Mouse (Mus musculus) frontal cortex, postnatal 14 days (tissue): ENCODE measurements around the gene Hadha.

Experiments
- DNase-seq, 2 experiments: peaks; one replicate each; pipeline ENCODE4 v3.0.0; 2022; ENCODE audit warnings: low spot score in 2 of 2

Gene Hadha

GRCm38 (mm10) chr5:30154013-30154412 is 949 bp downstream of the Hadha start:
- DNase-seq = no peak

DNA sequence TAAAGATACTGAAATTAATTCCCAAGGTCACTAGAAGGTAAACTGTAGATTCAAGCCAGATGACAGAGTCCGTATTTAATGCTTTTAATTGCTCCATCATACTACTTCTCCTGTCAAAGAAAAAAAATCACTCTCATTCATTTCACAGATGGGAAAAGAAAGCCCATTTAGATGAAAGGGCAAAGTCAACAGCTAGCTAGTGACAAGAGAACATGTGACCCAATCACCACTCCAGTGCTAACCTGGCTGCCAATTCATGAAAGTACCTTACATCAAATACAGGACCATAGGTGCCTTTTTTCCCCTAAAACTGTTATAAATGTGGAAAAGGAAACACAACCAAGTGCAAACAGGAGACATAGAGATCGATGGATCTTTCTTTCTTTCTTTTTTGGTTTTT is 1.7 kb downstream of the Hadha start:
- DNase-seq = no peak

GRCm38 (mm10) chr5:30152413-30152812 is 2.5 kb downstream of the Hadha start:
- no peak for DNase-seq

DNA sequence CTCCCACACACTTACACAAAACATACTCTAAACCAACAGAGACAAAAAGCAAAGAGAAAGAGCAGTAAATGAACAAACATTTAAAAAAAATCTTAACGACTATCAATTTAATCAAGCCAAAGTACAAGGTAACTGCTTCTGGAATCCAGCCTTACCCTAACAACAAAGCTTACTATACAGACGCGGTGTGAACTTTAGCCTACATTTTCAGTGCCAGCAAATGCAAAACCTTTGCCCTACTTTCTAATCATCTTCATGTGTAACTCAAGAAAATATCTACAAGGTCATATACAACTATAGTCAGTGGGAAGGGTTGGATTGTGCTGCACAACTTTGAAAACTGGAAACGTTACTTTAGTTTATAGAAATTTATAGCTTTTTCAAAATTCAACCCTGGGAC is 3.0 kb downstream of the Hadha start:
- no peak for DNase-seq

- no peak for DNase-seq
Observed at GRCm38 (mm10) chr5:30148133-30148920, 6.6 kb downstream of the Hadha start.

GRCm38 (mm10) chr5:30146526-30146925 is 8.4 kb downstream of the Hadha start:
- DNase-seq = no peak

DNA sequence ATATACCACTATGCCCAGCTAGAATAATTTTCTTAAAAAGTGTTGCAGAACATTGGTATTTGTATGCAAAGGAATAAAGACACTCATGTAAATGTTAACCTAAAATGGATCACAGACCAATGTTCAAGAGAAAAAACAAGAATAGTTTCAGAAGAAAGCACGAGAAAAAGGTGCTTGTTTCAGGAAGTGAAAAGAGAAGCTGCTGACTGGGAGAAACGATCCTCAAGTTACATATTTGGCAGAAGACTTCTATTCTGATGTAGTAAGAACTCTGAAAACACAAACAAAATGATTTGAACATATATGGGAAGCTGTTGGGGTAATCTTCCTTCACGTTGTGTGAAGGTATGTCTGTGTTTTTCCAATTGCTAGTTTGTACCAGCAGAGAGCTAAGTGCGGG is 16.8 kb downstream of the Hadha start:
- DNase-seq = no peak

DNA sequence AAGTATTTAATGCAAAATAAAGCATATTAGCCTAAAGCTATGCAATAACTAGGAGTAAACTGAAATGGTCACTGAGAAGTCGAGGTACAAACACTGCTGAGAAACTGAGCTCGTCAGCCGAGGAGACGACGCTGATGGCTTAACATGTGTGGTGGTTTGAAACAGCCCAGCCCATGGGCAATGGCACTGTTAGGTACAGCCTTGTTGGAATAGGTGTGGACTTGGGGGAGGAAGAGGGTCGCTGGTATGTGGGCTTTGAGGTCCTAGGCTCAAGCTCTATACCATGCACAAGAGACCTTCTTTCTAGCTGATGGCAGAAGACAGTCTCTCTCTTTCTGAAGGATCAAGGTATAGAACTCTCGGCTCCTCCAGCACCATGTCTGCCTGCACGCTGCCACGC is 17.7 kb downstream of the Hadha start:
- DNase-seq = no peak

DNA sequence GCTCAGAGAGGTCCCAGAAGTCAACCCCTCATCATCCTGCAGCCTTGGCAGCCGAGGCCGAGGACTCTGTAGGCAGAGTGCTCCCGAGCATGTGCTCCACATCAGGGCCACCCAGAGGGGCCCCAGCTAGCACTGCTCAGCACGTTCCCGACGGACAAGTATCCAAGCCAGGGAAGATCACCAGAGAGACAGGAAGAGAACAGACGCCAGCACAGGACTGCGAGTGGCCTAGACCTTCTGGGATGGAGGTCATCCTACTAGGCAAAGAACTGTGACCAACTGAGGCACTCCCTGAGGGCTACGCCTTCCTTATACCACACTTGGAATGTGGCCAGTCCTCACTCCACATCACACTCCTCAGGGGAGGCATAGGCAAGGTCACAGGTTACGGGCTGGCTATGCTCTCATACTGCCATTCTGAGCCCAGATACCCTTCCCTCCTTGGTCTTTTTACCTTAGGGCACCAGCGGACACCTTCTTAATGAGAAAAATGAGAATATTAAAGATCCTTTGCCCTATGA is 19.2 kb downstream of the Hadha start:
- no peak for DNase-seq

DNA sequence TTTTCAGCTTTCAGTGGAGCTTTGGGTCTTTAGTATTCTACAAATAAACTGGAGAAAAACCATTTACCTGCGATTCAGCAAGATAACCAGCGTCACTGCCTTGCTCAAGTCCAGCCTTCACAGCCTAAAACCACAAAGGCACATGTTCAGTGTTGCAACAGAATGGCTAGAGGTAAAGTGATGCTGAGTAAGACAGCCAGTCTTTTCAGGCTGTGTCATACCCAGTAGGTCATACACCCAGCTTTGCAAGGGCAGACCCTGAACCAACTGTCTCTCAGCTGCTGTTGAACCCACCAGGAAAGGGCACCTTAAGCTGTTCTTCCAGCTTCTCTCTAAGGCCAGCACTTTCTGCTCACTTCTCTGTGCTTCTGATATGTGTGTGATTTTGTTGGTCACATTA is 22.8 kb downstream of the Hadha start:
- no peak for DNase-seq

GRCm38 (mm10) chr5:30131246-30131645 is 23.7 kb downstream of the Hadha start:
- DNase-seq = no peak

GRCm38 (mm10) chr5:30128680-30129079 is 26.3 kb downstream of the Hadha start:
- no peak for DNase-seq

GRCm38 (mm10) chr5:30127921-30128597 is 26.9 kb downstream of the Hadha start:
- no peak for DNase-seq

DNA sequence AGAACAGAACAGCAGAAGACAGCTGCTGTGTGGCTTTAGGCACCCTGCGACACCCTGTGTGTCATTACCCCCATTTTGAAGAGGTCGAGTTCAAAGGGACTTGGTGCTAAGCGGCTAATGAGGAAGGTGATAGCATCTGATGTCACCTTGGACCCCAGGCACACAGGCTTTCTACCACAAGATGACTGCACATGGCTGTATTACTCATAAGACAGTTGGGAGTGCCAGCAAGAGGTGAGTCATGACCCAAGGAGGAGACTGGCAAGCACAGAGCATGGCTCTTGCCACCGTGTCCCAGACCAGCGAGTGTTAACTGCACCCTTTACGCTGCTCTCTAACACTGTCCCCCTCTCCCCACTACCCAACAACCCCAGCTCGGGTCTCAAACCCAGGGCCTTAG is 28.2 kb downstream of the Hadha start:
- no peak for DNase-seq

DNA sequence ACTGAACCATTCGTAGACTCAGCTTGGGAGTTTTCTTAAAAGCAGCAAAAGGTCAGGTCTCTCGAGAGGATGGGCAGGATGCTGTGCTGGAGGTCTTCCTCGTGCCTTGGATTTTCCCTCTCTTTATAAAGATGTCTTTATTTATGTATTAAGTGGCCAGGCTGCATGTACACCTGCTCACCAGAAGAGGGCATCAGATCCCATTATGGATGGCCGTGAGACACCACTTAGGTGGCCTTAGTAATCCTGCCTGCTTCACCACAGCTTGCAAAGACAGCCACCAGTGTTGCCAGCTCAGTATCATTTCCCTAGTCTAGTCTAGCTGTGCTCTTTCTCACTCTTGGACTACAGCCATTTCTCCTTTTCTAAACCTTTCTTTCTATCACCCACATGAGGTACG is 29.4 kb downstream of the Hadha start:
- DNase-seq = no peak

- DNase-seq = no peak
Observed at GRCm38 (mm10) chr5:30122481-30122880, 32.5 kb downstream of the Hadha start.

DNA sequence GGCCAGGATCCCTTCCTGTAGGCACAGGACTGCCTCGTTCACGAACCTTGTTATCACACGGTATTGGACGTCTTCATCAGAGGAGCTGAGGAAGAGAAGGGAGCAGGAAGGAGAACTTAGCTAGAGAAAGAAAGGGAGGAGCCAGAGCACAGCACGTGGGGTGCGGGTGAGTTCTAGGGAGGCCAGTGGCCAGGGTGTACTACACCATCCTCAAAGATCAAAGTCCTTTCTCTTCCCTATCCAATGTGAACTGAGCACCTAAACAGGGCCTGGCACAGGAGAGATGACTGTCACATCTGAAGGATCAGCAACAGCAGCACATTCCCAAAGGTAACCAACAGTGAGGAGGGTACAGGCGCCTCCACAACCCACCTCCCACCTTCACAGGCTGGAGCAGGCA is 34.9 kb downstream of the Hadha start:
- no peak for DNase-seq

DNA sequence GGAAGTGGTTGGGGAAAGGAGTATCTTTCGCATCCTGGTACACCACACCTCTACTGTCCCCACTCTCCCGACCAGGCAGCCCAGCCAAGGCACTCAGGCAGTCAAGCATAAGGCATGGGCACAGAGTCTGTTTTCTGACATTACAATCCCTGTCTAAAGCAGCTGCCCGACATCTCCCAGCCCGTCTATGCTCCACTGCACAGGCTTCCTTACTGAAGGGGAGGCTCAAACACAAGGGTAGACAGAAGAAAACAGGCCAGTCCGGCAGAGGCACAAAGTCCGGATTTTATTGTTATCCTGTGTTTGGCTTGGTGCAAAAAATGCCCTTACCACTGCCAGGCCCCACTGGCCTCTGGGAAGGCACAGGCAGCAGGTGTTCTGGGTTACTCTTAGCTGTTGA is 35.8 kb downstream of the Hadha start:
- no peak for DNase-seq

DNA sequence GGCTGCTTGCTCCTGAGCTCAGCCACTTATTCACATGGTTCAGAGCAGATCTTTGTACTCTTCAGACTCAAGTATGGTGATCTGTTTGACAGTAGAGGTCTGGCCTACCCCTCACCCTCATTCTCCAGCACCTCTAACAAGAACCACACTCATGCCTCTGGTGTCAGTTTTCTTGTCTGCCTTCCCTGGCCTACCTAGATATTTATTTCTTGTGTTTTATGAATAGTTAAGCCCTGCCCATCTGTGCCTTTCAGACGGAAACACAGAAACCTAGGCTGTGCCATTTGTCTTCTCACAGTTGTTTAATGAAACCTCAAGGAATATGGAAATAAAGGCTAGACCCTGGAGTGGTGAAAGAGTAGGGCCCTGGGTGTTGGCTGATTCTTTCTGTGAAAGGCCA is 36.9 kb downstream of the Hadha start:
- no peak for DNase-seq

DNA sequence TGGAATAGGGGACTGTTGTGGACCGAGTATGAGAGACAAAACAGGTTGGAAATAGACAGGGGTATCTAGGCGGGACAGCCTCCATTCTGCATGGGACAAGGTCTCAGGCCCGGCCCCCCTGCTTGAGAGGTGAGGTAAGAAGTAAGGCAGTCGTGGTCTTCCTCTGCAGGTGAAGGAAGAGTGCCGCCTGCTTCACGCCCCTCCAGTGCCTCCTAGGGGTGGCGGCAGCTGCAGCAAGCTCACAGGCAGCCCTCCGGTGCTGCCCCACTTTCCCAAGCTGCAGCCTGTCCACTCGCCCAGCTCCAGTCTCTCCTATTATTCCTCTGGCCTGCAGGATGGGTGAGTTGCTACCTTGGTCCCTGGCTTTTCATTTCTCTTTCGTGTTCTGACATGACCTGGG is 39.2 kb downstream of the Hadha start:
- no peak for DNase-seq

DNA sequence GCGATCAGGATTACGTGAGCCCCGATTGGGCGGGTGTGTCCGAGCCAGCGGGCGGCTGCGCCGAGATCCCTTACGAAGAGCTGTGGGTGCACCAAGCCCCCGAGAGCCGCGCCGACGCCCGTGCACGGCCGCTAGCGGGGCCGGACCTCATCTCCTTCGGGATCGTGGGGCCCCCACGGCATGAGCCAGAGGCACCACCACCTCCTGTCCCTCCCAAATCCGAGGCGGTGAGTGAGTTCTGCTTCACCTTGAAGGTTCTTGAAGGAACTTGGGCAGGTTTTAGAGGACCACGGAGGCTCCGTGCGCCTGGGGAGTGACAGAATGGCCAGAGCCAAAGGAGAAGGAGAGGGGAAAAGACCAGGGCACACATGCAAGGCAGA is 40.2 kb downstream of the Hadha start:
- no peak for DNase-seq

DNA sequence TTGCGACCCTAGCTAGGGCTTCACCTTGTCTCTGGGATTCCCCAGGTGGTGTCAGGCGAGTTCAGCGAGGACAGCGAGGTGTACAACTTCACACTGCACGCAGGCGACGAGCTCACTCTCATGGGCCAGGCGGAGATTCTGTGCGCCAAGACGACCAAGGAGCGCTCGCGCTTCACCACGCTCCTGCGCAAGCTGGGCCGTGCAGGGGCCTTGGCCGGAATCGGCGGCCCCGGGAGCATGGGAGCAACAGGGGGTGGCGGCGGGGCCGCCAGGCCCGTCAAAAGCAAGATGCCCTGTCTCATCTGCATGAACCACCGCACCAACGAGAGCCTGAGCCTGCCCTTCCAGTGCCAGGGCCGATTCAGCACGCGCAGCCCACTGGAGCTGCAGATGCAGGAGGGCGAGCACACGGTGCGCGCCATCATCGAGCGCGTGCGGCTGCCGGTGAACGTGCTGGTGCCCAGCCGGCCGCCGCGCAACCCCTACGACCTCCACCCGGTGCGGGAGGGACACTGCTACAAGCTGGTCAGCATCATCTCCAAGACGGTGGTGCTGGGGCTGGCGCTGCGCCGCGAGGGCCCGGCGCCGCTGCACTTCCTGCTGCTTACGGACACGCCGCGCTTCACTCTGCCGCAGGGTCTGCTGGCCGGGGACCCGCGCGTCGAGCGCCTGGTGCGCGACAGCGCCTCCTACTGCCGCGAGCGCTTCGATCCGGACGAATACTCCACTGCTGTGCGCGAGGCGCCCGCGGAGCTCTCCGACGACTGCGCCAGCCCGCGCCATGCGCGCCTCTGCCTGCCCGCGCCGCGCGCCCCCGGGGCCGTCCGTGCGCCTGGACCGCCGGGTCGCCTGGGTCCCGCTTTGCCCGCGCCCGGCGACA is 40.8 kb downstream of the Hadha start:
- peak; percentile 60 to 63 for DNase-seq
